Mouse (Mus musculus): ENCODE measurements at regions not wholly inside any gene's neighbourhood (a gene's known extent, or its start where the extent isn't known, plus 50 kb on each side); places are given as distances from the start of the nearest gene placed in this dataset.

DNA sequence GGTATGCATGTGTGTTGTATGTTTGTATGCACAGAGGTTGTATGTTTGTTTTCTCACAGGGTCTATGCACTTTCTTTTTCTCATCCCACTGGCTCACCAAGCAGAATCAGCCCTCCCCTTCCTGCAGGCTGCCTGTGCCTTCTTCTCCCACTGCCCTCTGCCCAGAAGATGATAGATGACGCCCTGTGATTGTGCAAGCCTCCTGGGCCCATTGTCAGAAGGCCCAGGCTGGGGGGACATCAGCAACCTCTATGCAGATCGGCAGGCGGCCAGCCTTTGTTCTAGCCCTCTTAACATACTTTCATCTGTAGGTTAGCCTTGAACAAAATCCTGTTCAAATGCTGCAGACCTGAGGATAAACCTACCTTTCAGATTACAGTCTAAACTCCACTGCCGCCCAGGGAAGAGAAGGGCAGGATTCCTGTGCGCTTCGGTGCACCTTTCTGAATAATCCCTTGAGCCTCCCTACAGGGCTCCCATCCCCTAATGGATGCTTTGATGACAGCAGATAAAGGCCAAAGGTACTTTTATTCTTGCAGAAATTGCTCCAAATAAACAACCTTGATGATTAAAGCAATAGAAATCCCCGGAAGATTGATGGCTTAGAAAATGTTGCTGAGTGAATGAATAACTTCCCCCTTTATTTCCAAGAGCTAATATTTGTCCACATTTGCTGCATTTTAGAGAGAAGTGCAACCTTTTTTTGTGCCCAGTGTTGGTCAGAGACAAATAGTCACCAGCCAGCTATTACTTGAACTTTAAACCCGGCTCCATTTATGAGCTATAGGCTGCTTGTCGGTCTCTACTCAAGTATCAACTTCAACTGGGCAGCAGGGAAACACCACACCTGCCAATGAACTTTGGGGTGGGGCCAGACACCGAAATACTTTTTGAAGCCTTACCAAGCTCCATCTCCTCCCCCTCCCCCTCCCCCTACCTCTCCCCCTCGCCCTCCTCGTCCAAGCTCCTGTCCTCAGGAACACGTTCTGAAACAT, 279.4 kb downstream of the Fam49a start:
- Histone ChIP-seq H3K27ac (no peak overlapping the region), H3K4me3 (no peak overlapping the region)
- TF ChIP-seq CTCF (conservative IDR thresholded peaks at IDR 0.05), result no peak
- DNase-seq (ENCODE audit: low spot score in 2 of 2), result no peak

DNA sequence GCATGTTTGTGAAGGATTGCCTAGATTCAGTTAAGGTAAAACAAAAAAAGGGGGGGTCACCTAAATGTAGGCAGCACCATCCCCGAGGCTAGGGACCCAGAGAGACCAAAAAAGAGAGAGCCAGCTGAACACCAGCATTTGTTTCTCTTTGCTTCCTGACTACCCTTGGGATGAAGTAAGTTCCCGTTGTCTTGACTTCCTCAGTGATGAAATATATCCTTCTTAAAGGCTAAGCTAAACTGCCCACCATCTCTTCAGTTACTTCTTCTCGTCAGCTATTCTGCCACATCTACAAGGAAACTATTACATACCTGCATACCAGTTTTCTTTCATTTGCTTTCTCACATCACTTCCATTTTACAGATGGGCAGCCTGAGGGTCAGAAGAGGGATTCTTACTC, 277.4 kb downstream of the Fam49a start:
- no peak for DNase-seq (ENCODE audit: low spot score in 2 of 2)
- no peak for TF ChIP-seq CTCF (conservative IDR thresholded peaks at IDR 0.05)
- no peak overlapping the region for H3K4me3 ChIP-seq
- no peak overlapping the region for H3K27ac ChIP-seq

GRCm38 (mm10) chr12:12534779-12535178, 272.8 kb downstream of the Fam49a start:
- H3K4me3 ChIP-seq, result no peak overlapping the region
- no peak for TF ChIP-seq CTCF (conservative IDR thresholded peaks at IDR 0.05)
- H3K27ac ChIP-seq, result no peak overlapping the region
- DNase-seq (ENCODE audit: low spot score in 2 of 2), result no peak

- no peak for DNase-seq (ENCODE audit: low spot score in 2 of 2)
- no peak overlapping the region for H3K4me3 ChIP-seq
- no peak for TF ChIP-seq CTCF (conservative IDR thresholded peaks at IDR 0.05)
- no peak overlapping the region for H3K27ac ChIP-seq
Observed at GRCm38 (mm10) chr12:12530796-12531195, 268.9 kb downstream of the Fam49a start.

DNA sequence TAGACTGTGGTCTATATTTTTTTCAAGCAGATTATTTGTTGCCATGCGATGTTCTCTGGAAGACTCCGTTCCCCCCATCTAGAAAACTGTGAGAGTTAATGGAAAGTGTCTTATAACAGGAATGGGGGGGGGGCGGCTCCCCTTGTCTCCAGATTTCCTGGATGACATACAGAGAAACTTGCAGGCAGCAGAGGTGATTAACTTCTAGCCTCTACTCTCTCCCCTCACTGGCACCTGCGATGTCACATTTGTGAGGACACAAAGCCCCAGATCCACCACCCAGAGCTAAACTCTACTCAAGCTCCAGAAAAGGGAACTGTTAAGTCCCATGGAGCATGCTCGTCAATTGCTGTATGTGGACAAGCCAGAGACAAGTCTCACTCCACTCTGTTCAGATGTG, 267.6 kb downstream of the Fam49a start:
- Histone ChIP-seq H3K27ac (no peak overlapping the region), H3K4me3 (no peak overlapping the region)
- DNase-seq (ENCODE audit: low spot score in 2 of 2), result no peak
- TF ChIP-seq CTCF (conservative IDR thresholded peaks at IDR 0.05), result no peak

GRCm38 (mm10) chr12:12528478-12528981, 266.6 kb downstream of the Fam49a start:
- TF ChIP-seq CTCF (conservative IDR thresholded peaks at IDR 0.05), result no peak
- no peak overlapping the region for H3K4me3 ChIP-seq
- no peak for DNase-seq (ENCODE audit: low spot score in 2 of 2)
- H3K27ac ChIP-seq, result no peak overlapping the region

DNA sequence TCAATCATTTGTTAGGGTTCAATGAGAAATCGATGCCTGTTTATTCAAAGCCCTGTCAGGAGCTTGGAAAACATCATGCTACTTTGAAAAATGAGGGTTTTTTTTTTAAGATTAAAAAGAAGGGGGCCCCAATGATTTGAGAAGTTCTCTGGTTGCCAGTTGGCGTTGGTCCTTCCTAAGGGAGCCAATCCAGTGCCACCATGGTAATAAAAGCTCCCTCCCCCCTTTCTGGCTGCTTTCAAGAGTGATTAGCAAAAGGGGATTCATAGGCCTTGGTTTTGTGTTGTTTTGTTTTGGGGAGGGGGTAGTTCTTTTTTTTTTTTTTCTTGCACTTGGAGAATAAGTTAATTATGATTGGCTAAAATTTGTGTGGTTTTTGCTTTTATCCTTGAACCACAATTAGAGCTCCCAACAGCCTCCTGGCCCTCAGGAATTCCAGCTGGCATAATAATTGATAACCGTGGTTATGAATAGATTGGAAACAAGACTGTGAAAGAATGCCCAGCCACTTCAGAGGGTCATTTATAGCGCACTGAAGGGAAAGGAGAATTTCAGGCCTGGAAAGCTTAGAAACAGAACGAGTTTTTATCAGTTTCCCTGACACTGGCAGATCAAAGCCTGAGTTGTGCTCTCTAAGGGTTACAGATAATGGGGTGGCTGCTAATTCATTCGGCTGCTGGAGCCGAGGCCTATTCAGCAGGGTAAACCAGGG, 266.0 kb downstream of the Fam49a start:
- no peak for TF ChIP-seq CTCF (conservative IDR thresholded peaks at IDR 0.05)
- H3K27ac ChIP-seq, result no peak overlapping the region
- H3K4me3 ChIP-seq, result no peak overlapping the region
- DNase-seq (ENCODE audit: low spot score in 2 of 2), result no peak

DNA sequence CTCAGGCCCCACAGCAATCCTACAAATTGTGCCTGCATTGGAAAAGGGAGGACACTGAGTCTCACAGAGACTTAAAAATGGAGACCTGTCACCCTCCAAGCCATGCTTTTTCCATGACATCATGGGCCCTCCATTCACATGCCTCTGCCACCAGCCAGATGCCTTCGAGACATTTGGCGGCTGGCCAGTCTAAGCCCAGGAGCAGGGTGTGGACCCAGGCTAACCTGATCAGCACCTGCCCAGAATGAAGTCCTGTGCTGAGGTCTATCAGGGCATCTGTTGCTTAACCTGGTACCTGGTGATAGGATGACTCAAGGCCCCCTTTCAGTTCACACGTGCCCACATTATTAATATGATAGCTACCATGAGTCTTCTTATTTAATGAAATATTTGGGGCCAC, 265.4 kb downstream of the Fam49a start:
- Histone ChIP-seq H3K4me3 (no peak overlapping the region), H3K27ac (no peak overlapping the region)
- no peak for DNase-seq (ENCODE audit: low spot score in 2 of 2)
- TF ChIP-seq CTCF (conservative IDR thresholded peaks at IDR 0.05), result no peak

DNA sequence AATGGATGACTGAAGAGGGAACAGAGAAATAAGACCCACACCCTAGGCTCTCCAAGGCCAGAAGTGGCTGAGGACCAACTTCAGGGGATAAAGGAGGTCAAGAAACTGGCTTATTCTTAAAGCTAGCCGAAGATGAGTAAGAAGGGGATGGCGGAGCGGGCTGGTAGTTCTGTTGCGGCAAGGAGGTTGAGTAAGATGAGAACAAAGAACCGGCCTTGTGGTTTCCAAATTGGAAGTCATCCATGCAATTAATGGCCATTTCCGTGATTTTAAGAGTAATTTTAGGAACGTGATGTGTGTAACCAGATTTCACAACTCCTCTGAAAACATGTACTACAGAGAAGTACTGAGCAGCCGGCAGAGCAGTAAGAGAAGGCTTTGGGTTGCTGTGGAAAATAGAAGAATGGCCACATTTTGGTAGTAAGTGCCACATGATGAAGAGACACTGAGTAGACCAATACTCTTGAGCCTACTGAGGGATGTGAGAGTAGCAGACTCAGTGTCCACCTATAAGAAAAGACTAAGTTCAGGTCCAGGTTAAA, 258.4 kb downstream of the Fam49a start:
- TF ChIP-seq CTCF (conservative IDR thresholded peaks at IDR 0.05), result no peak
- Histone ChIP-seq H3K4me3 (no peak overlapping the region), H3K27ac (no peak overlapping the region)
- DNase-seq (ENCODE audit: low spot score in 2 of 2), result no peak

GRCm38 (mm10) chr12:12518490-12519070, 256.6 kb downstream of the Fam49a start:
- Histone ChIP-seq H3K27ac (no peak overlapping the region), H3K4me3 (no peak overlapping the region)
- no peak for TF ChIP-seq CTCF (conservative IDR thresholded peaks at IDR 0.05)
- DNase-seq (ENCODE audit: low spot score in 2 of 2), result no peak

- Histone ChIP-seq H3K27ac (no peak overlapping the region), H3K4me3 (no peak overlapping the region)
- no peak for DNase-seq (ENCODE audit: low spot score in 2 of 2)
- no peak for TF ChIP-seq CTCF (conservative IDR thresholded peaks at IDR 0.05)
Observed at GRCm38 (mm10) chr12:12517020-12517419, 255.1 kb downstream of the Fam49a start.

DNA sequence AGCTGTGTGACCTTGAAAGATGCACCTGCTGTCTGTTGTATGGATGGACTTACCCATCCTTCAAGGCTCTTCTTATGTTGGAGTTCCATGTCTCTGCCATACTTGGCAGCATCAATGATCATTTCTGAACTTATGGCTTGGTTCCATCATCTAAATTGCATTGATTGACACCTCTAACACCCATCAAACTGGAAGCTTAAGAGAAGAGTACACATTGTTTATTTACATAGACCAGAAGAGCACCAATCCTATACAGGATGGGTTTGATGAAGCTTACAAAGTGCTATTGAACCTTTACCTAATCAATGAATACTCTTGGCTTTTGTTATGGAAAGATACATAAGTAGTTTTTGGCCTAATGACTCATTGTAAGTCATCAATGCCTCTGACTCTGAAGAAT, 248.8 kb downstream of the Fam49a start:
- DNase-seq (ENCODE audit: low spot score in 2 of 2), result no peak
- Histone ChIP-seq H3K27ac (no peak overlapping the region), H3K4me3 (no peak overlapping the region)
- TF ChIP-seq CTCF (conservative IDR thresholded peaks at IDR 0.05), result no peak
